Mouse (Mus musculus) embryonic facial prominence, embryonic 14.5 days (tissue): ENCODE results near the gene Kidins220. TPM values are rescaled to one million over a fixed set of nuclear protein-coding genes. Genes with fewer than 3 reads are reported as not detected.

Experiments used
- ATAC-seq: fragments of 200-750 bp; cut with Nextera tagmentation; 2 replicates; pipeline ENCODE4 v1.8.0; 2017; ENCODE audit warnings: low read depth, moderate number of reproducible peaks, moderate TSS enrichment
- DNase-seq: peaks from one replicate; pipeline ENCODE4 v3.0.0-alpha.2; 2015; ENCODE audit warnings: low spot score
- H3K27ac ChIP-seq: fragments of 300-500 bp; sonication (generic); replicated peaks from 2 replicates; pipeline ENCODE4 v1.5.1; 2014; ENCODE audit warnings: low read depth, mild to moderate bottlenecking, low read length, moderate library complexity
- H3K27me3 ChIP-seq: fragments of 300-500 bp; sonication (generic); replicated peaks from 2 replicates; pipeline ENCODE4 v1.6.1; 2014; ENCODE audit warnings: low read length; ENCODE audit not compliant: control insufficient read depth, insufficient read depth
- H3K36me3 ChIP-seq: fragments of 300-500 bp; sonication (generic); 2 replicates; pipeline ENCODE4 v1.6.1; 2014; ENCODE audit warnings: low read length, mixed read lengths; ENCODE audit not compliant: control insufficient read depth, insufficient read depth
- H3K4me1 ChIP-seq: fragments of 300-500 bp; sonication (generic); 2 replicates; pipeline ENCODE4 v1.6.1; 2014; ENCODE audit warnings: antibody characterized with exemption, low read length; ENCODE audit not compliant: control insufficient read depth, insufficient read depth
- H3K4me2 ChIP-seq: fragments of 300-500 bp; sonication (generic); 2 replicates; pipeline ENCODE4 v1.6.1; 2014; ENCODE audit warnings: low read depth, mild to moderate bottlenecking, low read length, moderate library complexity, mixed read lengths
- H3K4me3 ChIP-seq: fragments of 300-500 bp; sonication (generic); 2 replicates; pipeline ENCODE4 v1.5.1; 2014; ENCODE audit warnings: low read depth, mild to moderate bottlenecking, low read length
- H3K9ac ChIP-seq: fragments of 300-500 bp; sonication (generic); 2 replicates; pipeline ENCODE4 v1.6.1; 2014; ENCODE audit warnings: low read depth, mild to moderate bottlenecking, low read length, moderate library complexity, mixed read lengths
- H3K9me3 ChIP-seq: fragments of 300-500 bp; sonication (generic); 2 replicates; pipeline ENCODE4 v1.6.1; 2016; ENCODE audit warnings: low read length; ENCODE audit not compliant: control insufficient read depth
- WGBS: fragments of 180-500 bp; shearing (Covaris S2); extraction: QIAGEN DNeasy Blood & Tissue Kit; methylation state at CpG from one replicate; pipeline ENCODE4 v1.1.7; 2014; 5-methylcytosine and 5-hydroxymethylcytosine counted together
- polyA plus RNA-seq: library from polyadenylated mRNA; unstranded; fragments of >200 nt; fragmentation: Nextera tagmentation; extraction: Ambion mirVana; gene quantifications from 2 replicates; pipeline ENCODE4 v1.2.1, GENCODE M21; 2014

Kidins220 gene
- polyA plus RNA-seq, 1 experiment from 2014 or later: 38.4 TPM

DNA sequence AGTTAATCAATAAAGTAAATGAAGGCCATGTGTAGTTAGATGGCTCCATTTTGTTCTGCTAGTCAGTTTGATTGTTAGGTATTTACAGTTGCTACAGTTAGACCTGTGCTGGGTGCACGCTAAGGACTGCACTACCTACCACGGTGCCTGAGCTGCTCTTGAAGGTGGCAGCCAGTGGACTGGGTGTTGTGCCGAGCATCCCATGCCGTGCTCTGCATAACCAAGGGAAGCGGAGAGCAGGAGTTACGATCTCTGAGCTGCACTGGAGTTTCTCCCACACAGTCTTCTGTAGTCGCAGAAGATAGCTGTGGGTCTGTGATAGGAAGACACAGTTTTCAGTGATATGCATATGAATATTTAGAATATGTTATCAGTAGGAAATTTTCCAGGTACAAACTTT lies 51.6 kb downstream of the Kidins220 start:
- Histone ChIP-seq H3K9ac (no peak overlapping the region), H3K4me3 (no peak overlapping the region), H3K4me2 (no peak overlapping the region), H3K4me1 (no peaks in the 10 kb centered on the region), H3K9me3 (no peaks in the 10 kb centered on the region), H3K27ac (no peak overlapping the region), H3K27me3 (no peaks in the 10 kb centered on the region), H3K36me3 (peaks cover 13% of the 10 kb centered on the region; the same call in 1 of the 2 replicates)
- no peak for ATAC-seq
- DNase-seq: no peak
- 67% methylated on average over 7 of the region's 7 CpGs for WGBS

DNA sequence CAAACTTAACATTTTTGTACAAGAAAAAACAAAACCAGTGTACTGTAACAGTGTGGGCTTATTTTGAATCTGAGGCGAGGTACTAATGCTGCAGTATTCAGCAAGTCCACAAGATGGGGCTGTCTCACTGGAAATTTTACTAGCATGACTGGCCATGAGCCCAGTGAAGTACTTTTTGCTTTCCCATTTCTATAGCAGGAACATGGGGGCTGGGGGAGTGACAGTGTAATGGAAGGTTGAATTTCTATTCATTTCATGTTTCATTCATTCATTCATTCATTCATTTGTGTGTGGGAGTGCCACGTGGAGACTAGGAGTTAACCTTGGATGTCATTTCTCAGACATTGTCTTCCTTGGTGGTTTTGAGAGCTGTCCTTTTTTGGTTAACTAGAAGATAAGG lies 52.7 kb downstream of the Kidins220 start:
- H3K36me3 ChIP-seq: peaks cover 10% of the 10 kb centered on the region; the same call in 1 of the 2 replicates
- no peaks in the 10 kb centered on the region for H3K9me3 ChIP-seq
- no peaks in the 10 kb centered on the region for H3K27me3 ChIP-seq
- H3K4me1 ChIP-seq: no peaks in the 10 kb centered on the region
- 18% methylated on average over 2 of the region's 2 CpGs for WGBS
- DNase-seq (peak; percentile 56), ATAC-seq (peak; percentile 41; the same call in 1 of the 2 replicates)
- no peak overlapping the region for H3K9ac ChIP-seq
- no peak overlapping the region for H3K27ac ChIP-seq
- no peak overlapping the region for H3K4me2 ChIP-seq
- no peak overlapping the region for H3K4me3 ChIP-seq

- DNase-seq (peak; percentile 84), ATAC-seq (peak; percentile 33; the same call in 1 of the 2 replicates)
- Histone ChIP-seq H3K4me1 (peaks cover 5% of the 10 kb centered on the region), H3K36me3 (peaks cover 22% of the 10 kb centered on the region), H3K9me3 (no peaks in the 10 kb centered on the region), H3K4me3 (no peak overlapping the region), H3K27ac (no peak overlapping the region; the same call in 1 of the 2 replicates), H3K27me3 (no peaks in the 10 kb centered on the region), H3K4me2 (no peak overlapping the region), H3K9ac (no peak overlapping the region)
- WGBS: 21% methylated on average over 9 of the region's 9 CpGs
Observed at GRCm38 (mm10) chr12:25033662-25034337, 59.1 kb downstream of the Kidins220 start.

DNA sequence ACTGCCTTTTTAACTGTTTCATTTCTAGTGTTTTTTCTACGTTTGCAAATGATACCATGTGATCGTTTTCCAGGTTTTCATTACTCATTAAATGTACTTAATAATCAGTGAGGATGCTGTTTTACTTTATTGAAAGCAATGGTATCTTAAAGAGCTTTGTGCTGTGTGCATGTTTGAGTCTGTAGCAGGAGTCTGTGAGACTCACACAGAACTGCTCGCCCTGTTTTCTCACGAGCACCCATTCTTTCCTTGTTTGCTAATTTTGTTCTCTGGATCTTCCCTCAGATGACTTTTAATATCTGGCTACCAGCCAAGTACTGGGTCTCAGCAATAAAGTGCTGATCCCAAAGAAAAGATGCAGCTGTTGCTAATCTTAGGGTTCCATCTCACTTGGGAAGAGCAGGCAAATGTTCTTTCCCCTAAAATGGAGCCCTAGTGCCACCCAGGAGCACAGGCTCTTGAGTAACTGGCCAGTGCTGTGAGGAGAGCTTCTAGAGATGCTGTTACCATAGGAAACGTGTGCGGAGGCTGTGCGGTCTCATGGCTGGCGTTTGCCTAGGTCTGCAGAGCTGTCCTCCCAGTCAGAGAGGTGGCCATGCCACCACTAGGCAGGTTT lies 59.7 kb downstream of the Kidins220 start:
- H3K4me2 ChIP-seq: no peak overlapping the region; the same call in 1 of the 2 replicates

GRCm38 (mm10) chr12:25036024-25036423 lies 61.3 kb downstream of the Kidins220 start:
- ATAC-seq: no peak
- Histone ChIP-seq H3K27ac (no peak overlapping the region), H3K9me3 (no peaks in the 10 kb centered on the region), H3K27me3 (no peaks in the 10 kb centered on the region), H3K4me1 (peaks cover 5% of the 10 kb centered on the region), H3K4me2 (no peak overlapping the region), H3K4me3 (no peak overlapping the region), H3K36me3 (peaks cover 31% of the 10 kb centered on the region), H3K9ac (no peak overlapping the region)
- no peak for DNase-seq
- WGBS: 93% methylated on average over 3 of the region's 3 CpGs

More for the DNA sequence above, 59.7 kb downstream of the Kidins220 start:
- ATAC-seq (peak; percentile 47; the same call in 1 of the 2 replicates), DNase-seq (peak; percentile 48)
- Histone ChIP-seq H3K4me3 (no peak overlapping the region), H3K27me3 (no peaks in the 10 kb centered on the region), H3K4me1 (peaks cover 5% of the 10 kb centered on the region), H3K9ac (no peak overlapping the region), H3K36me3 (peaks cover 22% of the 10 kb centered on the region), H3K9me3 (no peaks in the 10 kb centered on the region), H3K27ac (peak overlapping the region; percentile 46)
- 53% methylated on average over 8 of the region's 8 CpGs for WGBS

- Histone ChIP-seq H3K9ac (no peak overlapping the region), H3K9me3 (no peaks in the 10 kb centered on the region), H3K27me3 (no peaks in the 10 kb centered on the region), H3K4me3 (no peak overlapping the region), H3K4me1 (peaks cover 5% of the 10 kb centered on the region), H3K36me3 (peaks cover 38% of the 10 kb centered on the region), H3K4me2 (no peak overlapping the region), H3K27ac (no peak overlapping the region)
- WGBS: 83% methylated on average over 5 of the region's 5 CpGs
- no peak for DNase-seq
- no peak for ATAC-seq
Observed at GRCm38 (mm10) chr12:25037222-25037621, 62.5 kb downstream of the Kidins220 start.

DNA sequence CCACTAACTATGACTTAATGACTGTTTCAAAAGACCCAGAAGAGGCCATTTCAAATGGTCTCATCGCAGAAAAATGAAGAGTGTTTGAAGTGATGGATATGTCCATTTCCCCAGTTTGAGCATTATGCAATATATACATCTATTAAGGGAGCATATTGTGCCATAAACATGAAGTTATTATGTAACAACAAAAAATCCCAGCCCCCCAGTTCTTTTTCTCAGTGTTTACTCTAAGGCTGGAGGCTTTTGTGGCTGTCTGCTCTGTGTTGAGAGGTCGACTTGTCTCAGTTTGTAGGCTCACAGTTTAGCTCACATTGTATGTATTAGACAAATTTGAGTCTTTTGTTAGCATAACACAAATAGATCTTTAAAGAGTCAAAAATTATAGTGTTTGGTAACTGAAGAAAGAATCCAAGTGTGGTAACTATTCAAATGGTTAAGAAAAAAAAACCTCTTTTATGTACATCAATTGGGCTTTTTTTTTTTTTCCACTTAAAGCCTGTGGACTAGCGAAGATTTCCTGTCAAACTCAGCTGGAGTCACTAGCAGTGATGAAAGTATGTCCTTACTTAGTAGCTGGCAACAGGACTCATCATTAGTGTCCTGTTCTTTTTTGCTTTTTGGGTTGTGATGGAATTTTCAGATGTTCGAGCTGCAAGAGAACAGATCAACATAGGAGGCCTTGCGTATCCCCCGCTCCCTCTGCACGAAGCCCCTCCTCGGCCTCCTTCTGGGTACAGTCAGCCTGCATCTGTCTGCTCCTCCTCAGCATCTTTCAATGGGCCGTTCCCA lies 63.2 kb downstream of the Kidins220 start:
- Histone ChIP-seq H3K4me3 (no peak overlapping the region), H3K9me3 (no peaks in the 10 kb centered on the region), H3K4me1 (peaks cover 5% of the 10 kb centered on the region), H3K4me2 (no peak overlapping the region), H3K36me3 (peaks cover 38% of the 10 kb centered on the region), H3K27ac (no peak overlapping the region), H3K9ac (no peak overlapping the region), H3K27me3 (no peaks in the 10 kb centered on the region)
- 71% methylated on average over 9 of the region's 9 CpGs for WGBS
- DNase-seq: no peak
- ATAC-seq: no peak

GRCm38 (mm10) chr12:25044056-25044455 lies 69.3 kb downstream of the Kidins220 start:
- Histone ChIP-seq H3K27me3 (no peaks in the 10 kb centered on the region), H3K4me1 (no peaks in the 10 kb centered on the region), H3K4me2 (no peak overlapping the region), H3K4me3 (no peak overlapping the region), H3K9me3 (no peaks in the 10 kb centered on the region), H3K27ac (no peak overlapping the region), H3K36me3 (peaks cover 25% of the 10 kb centered on the region), H3K9ac (no peak overlapping the region)
- WGBS: 93% methylated on average over 2 of the region's 2 CpGs
- no peak for DNase-seq
- no peak for ATAC-seq
